Mouse (Mus musculus): Measurements from ENCODE around the gene Plrg1. TPM values are rescaled to one million over a fixed set of nuclear protein-coding genes. Genes with fewer than 3 reads are reported as not detected.

Gene Plrg1
- polyA plus RNA-seq, 1 experiment from 2014 or later = 108 TPM

DNA sequence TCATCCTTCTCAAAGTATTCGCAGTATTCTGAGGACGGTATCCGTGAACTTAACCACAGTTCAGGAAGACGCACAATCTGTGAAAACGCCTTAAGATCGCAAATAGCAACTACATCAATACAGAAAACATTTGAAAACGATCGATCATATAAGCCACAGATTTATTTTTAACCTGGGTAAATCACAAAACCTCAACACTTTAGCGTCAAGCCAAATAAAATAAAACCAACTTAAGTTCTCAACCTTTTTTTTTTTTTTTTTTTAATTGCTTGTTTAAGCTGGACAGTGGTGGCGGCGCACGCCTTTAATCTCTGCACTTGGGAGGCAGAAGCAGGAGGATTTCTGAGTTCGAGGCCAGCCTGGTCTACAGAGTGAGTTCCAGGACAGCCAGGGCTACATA lies 563 bp upstream of the Plrg1 start:
- no peak overlapping the region for H3K27ac ChIP-seq
- H3K36me3 ChIP-seq = peaks cover 26% of the 10 kb centered on the region
- ATAC-seq (ENCODE audit: low FRiP score) = no peak
- H3K27me3 ChIP-seq = no peaks in the 10 kb centered on the region
- no peaks in the 10 kb centered on the region for H3K9me3 ChIP-seq
- peak overlapping the region; percentile 81 for H3K4me3 ChIP-seq
- WGBS = 37% methylated on average over 13 of the region's 13 CpGs
- peaks cover 14% of the 10 kb centered on the region for H3K4me1 ChIP-seq (replicated peaks)
- no peak overlapping the region for H3K9ac ChIP-seq
- peak overlapping the region; percentile 45 for H3K4me2 ChIP-seq

DNA sequence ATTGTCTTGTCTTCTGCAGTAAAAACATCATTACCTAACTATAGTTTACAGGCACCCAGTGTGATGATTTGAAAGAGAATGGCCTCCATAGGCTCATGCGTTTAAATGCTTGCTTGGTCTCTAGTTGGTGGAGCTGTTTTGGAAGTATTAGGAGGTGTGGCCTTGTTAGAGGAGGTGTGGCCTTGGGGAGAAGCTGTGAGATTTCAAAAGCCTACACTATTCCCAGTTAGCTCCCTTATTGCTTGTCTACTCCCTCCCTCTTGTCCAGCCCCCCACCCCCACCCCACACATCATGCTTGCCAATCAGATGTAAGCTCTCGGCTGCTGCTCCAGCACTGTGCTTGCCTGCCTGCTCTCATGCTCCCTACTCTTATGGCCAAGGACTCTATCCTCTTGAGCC lies 1.7 kb downstream of the Plrg1 start:
- Histone ChIP-seq H3K4me3 (peak overlapping the region; percentile 81; the same call in 1 of the 2 replicates), H3K27me3 (no peaks in the 10 kb centered on the region), H3K27ac (no peak overlapping the region), H3K36me3 (peaks cover 48% of the 10 kb centered on the region), H3K9ac (no peak overlapping the region), H3K4me2 (0 out of 2 replicates have a peak overlapping the region, but pooled peaks have one; percentile 70), H3K9me3 (no peaks in the 10 kb centered on the region), H3K4me1 (replicated peaks) (peaks cover 14% of the 10 kb centered on the region)
- WGBS = 98% methylated on average over 2 of the region's 2 CpGs
- ATAC-seq (ENCODE audit: low FRiP score) = no peak

DNA sequence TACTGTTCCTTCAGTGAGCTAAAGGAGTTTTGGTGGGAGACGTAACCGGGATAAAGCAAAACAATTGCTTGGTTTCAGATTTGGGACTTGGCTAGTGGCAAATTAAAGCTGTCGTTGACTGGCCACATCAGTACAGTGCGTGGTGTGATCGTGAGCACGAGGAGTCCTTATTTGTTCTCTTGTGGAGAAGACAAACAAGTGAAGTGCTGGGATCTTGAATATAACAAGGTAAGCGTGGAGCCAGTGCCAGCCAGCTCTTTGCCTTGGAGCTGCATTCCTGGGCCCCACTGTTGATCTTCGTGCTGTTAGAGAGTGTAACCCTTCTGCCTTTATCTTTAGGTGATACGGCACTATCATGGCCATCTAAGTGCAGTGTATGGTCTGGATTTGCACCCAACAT lies 12.6 kb downstream of the Plrg1 start:
- no peak overlapping the region for H3K4me2 ChIP-seq
- no peak for ATAC-seq (ENCODE audit: low FRiP score)
- WGBS = 99% methylated on average over 9 of the region's 9 CpGs
- H3K36me3 ChIP-seq = peaks cover 83% of the 10 kb centered on the region
- H3K27ac ChIP-seq = no peak overlapping the region
- no peaks in the 10 kb centered on the region for H3K9me3 ChIP-seq
- no peaks in the 10 kb centered on the region for H3K4me1 ChIP-seq (replicated peaks)
- no peak overlapping the region for H3K4me3 ChIP-seq
- no peaks in the 10 kb centered on the region for H3K27me3 ChIP-seq
- no peak overlapping the region for H3K9ac ChIP-seq

DNA sequence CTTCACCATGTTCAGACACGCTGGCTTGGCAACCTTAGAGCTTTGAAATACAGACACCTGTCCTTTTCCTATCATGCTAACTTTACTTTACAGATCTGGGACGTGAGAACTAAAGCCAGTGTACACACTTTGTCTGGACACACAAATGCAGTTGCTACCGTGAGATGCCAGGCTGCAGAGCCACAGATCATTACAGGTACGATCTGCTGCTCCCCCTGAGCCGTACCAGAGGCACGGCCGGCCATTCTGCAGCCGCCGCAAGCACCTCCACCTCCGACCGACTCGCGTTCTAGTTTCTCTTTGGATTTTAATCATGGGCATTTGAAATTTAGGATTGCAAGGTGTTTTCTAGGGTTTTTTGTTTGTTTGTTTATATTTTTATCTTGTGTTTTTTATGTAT lies 13.5 kb downstream of the Plrg1 start:
- Histone ChIP-seq H3K36me3 (peaks cover 82% of the 10 kb centered on the region), H3K9ac (no peak overlapping the region), H3K27ac (no peak overlapping the region), H3K4me1 (replicated peaks) (no peaks in the 10 kb centered on the region), H3K4me2 (no peak overlapping the region), H3K27me3 (no peaks in the 10 kb centered on the region), H3K9me3 (no peaks in the 10 kb centered on the region), H3K4me3 (no peak overlapping the region)
- ATAC-seq (ENCODE audit: low FRiP score) = no peak
- WGBS = 94% methylated on average over 13 of the region's 13 CpGs

DNA sequence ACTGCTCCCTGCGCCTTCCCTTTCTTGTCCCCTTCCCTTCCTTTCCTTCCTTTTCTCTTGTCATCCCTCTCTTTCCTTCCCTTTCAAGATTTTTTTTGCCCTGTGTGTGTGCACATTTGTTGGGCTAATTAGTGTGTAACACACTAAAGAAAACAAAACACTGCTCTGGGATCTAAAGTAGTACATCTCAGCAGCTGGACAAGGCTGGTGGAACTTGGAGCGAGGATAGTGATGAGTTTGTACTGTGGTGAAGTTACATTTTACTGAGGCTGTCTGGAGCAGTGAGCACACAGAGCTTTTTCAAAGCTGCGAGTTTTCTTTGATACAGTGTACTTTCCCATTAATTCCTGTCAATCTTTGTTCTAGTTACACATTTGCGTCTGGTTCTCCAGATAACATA lies 14.9 kb downstream of the Plrg1 start:
- no peak for ATAC-seq (ENCODE audit: low FRiP score)
- Histone ChIP-seq H3K4me1 (replicated peaks) (no peaks in the 10 kb centered on the region), H3K4me2 (no peak overlapping the region), H3K27me3 (no peaks in the 10 kb centered on the region), H3K27ac (no peak overlapping the region), H3K4me3 (no peak overlapping the region), H3K9me3 (no peaks in the 10 kb centered on the region), H3K36me3 (peaks cover 90% of the 10 kb centered on the region), H3K9ac (no peak overlapping the region)
- 89% methylated on average over 4 of the region's 4 CpGs for WGBS

DNA sequence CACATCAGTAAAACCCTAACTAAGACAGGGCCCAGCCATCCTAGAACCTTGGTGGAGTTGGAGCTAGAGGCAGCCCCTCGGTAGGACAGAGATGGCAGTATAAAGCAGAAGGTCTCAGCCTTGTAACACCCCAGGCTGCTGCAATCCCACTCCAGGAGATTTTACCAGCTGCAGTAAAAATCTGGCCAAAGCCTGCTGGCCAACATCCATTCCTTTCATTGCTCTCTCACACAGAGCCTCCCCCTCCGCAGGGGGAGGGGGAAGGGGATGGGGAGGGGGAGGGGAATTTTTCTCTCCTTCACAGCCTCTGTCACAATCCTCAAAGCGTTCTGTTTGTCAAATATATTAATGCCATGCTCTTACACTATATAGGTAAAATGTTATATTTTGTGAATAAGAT lies 21.2 kb downstream of the Plrg1 start:
- Histone ChIP-seq H3K9ac (no peak overlapping the region), H3K4me1 (replicated peaks) (peaks cover 12% of the 10 kb centered on the region), H3K9me3 (no peaks in the 10 kb centered on the region), H3K27me3 (no peaks in the 10 kb centered on the region), H3K36me3 (peaks cover 32% of the 10 kb centered on the region), H3K4me2 (no peak overlapping the region), H3K27ac (no peak overlapping the region; the same call in 1 of the 2 replicates), H3K4me3 (no peak overlapping the region)
- WGBS = 22% methylated on average over 2 of the region's 3 CpGs
- ATAC-seq (ENCODE audit: low FRiP score) = peak; percentile 41; the same call in 1 of the 2 replicates

DNA sequence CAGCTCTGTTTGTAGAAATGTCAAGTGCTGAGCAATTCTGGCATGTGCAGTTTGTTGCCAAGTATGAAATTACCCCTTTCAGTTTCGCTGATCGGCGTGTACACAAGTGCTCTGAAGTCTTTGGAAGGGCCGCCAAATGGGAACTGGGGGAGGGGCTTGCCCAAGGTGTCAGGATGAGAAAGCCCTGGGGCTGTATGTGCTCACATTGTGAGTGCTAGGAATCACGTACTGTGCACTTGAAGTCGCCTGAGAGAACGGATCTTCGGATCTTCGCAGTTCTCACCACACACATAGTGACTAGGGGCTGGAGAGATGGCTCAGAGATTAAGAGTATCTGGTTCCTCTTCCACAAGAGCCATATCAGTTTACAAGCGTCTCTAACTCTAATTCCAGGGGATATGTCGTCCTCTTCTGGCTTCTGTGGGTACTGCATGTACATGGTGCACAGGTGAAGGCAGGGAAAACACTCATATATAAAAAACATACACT lies 25.3 kb downstream of the Plrg1 start:
- H3K4me1 ChIP-seq (replicated peaks) = peaks cover 12% of the 10 kb centered on the region
- H3K4me3 ChIP-seq = peak overlapping the region; percentile 20; the same call in 1 of the 2 replicates
- H3K9me3 ChIP-seq = no peaks in the 10 kb centered on the region
- no peak overlapping the region for H3K9ac ChIP-seq
- WGBS = 9% methylated on average over 11 of the region's 11 CpGs
- H3K4me2 ChIP-seq = peak overlapping the region; percentile 52
- ATAC-seq (ENCODE audit: low FRiP score) = peak; percentile 63
- no peaks in the 10 kb centered on the region for H3K27me3 ChIP-seq
- no peak overlapping the region for H3K27ac ChIP-seq
- H3K36me3 ChIP-seq = no peaks in the 10 kb centered on the region

DNA sequence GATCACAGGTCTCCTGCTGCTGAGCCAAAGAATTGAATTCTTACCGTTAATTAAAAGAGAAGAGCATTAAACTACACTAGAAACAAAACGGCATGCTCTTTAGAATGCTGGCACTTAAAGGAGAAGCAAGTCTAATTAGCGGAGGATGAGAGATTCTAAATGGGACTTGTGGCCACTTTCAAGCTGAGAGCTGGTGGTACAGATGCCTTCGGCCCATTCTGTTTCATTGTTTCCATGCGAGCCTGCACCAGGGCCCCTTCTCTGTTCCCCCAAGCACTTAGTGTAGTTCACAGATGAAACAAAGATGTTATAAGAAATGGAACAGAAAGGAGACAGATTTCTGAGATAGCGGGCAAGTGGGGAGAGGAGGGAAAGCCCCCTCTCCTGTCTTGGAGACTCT lies 42.3 kb downstream of the Plrg1 start:
- Histone ChIP-seq H3K27ac (peak overlapping the region; percentile 26; the same call in 1 of the 2 replicates), H3K4me1 (replicated peaks) (peaks cover 34% of the 10 kb centered on the region), H3K9me3 (no peaks in the 10 kb centered on the region), H3K4me2 (peak overlapping the region; percentile 54; the same call in 1 of the 2 replicates), H3K27me3 (no peaks in the 10 kb centered on the region), H3K4me3 (no peak overlapping the region), H3K36me3 (no peaks in the 10 kb centered on the region), H3K9ac (no peak overlapping the region)
- no peak for ATAC-seq (ENCODE audit: low FRiP score)
- WGBS = 21% methylated on average over 6 of the region's 6 CpGs

DNA sequence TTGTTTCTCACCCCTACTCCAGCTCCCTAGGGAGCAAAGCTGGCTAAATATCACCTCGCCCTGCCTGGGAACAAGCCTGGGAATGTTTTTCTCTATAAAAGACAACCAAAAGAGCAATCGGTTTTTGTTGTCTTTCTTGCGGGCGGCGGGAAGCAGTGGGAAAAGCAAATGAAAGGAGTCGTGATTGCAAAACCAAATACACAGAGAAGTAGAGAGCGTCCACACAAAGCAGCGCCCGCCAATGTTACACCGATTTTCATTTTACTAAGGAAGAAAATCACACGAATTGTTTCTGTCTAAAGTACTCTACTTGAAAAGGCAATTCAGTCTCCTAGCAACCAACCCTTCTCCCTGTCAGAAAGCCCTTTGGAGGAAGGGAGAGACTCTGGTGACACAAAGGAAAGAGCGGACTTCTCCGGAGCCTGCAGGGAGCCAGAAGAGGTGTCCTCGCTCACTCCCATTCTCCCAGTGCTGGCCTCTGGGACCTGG lies 43.3 kb downstream of the Plrg1 start:
- peak; percentile 87 for ATAC-seq (ENCODE audit: low FRiP score)
- WGBS = under 1% methylated on average over 14 of the region's 14 CpGs
- Histone ChIP-seq H3K9me3 (no peaks in the 10 kb centered on the region), H3K27ac (peak overlapping the region; percentile 79), H3K4me3 (peak overlapping the region; percentile 26), H3K9ac (peak overlapping the region; percentile 51), H3K36me3 (no peaks in the 10 kb centered on the region), H3K4me1 (replicated peaks) (peaks cover 34% of the 10 kb centered on the region), H3K27me3 (no peaks in the 10 kb centered on the region), H3K4me2 (peak overlapping the region; percentile 54)

DNA sequence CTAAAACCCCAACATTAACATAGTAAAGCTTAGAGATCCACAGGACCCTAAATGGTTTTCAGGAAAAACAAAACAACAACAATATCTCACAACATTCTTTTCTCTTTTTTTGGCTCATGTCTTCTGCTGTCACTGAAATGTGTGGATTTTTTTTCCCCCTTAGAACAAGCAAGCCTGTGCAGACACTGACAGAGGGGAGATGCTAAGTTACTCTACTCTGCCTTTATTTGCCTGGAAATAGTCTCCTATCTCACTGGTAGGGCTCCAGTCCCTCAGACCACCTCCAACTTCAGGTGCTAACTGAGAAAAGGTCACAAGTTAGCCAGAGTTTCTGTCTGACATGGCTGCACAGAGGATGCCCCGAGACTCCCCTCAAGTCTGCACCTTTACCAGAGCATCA lies 43.8 kb downstream of the Plrg1 start:
- H3K27ac ChIP-seq = peak overlapping the region; percentile 79
- H3K36me3 ChIP-seq = no peaks in the 10 kb centered on the region
- peak overlapping the region; percentile 54 for H3K4me2 ChIP-seq
- H3K4me3 ChIP-seq = peak overlapping the region; percentile 26; the same call in 1 of the 2 replicates
- no peaks in the 10 kb centered on the region for H3K27me3 ChIP-seq
- WGBS = 61% methylated on average over 1 of the region's 1 CpGs
- H3K9me3 ChIP-seq = no peaks in the 10 kb centered on the region
- peak overlapping the region; percentile 51 for H3K9ac ChIP-seq
- peak; percentile 22; the same call in 1 of the 2 replicates for ATAC-seq (ENCODE audit: low FRiP score)
- peaks cover 34% of the 10 kb centered on the region for H3K4me1 ChIP-seq (replicated peaks)

DNA sequence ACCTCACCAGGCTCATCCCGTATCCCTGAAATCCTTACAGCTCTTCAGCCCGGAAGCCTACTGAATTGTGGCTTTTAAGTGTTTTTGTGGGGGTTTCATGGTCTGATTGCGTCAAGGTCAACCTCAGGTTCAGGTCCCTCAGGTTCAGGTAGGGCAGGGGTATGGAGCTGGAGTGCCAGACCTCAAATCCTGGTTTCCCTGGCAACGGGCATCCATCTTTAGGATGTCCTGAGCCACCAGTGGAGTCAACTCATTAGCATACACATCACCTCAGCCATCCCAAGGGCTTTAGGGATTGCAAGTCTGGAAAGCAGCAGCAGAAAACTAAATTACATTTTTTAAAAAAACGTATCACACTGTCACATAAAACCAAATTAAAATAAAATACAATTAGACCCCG lies 44.3 kb downstream of the Plrg1 start:
- peak; percentile 60 for ATAC-seq (ENCODE audit: low FRiP score)
- H3K4me2 ChIP-seq = no peak overlapping the region

DNA sequence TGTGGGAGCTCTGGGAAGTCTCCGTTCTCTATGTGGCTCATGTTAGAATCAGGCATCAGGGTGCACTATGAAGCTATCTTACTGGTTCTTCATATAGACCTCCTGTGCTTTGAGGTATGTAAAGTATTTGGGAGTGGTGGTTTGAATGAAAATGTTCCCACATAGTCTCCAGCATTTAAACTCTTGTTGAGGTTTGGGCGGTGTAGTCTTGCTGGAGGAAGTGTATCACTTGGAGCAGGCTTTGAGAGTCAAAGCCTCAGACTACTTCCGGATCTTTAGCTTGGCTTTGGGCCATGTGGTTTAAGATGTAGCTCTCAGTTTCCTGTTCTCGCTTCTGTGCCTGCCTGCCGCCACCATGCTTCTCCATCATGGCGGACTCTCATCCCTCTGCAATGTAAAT lies 47.0 kb downstream of the Plrg1 start:
- Histone ChIP-seq H3K27ac (no peak overlapping the region), H3K4me3 (no peak overlapping the region), H3K36me3 (no peaks in the 10 kb centered on the region), H3K4me1 (replicated peaks) (peaks cover 29% of the 10 kb centered on the region), H3K9ac (no peak overlapping the region), H3K9me3 (no peaks in the 10 kb centered on the region), H3K27me3 (no peaks in the 10 kb centered on the region), H3K4me2 (no peak overlapping the region)
- 94% methylated on average over 6 of the region's 6 CpGs for WGBS
- no peak for ATAC-seq (ENCODE audit: low FRiP score)

More for the DNA sequence above, 44.3 kb downstream of the Plrg1 start:
- Histone ChIP-seq H3K4me1 (replicated peaks) (peaks cover 34% of the 10 kb centered on the region), H3K27me3 (no peaks in the 10 kb centered on the region), H3K4me3 (no peak overlapping the region), H3K9me3 (no peaks in the 10 kb centered on the region), H3K36me3 (no peaks in the 10 kb centered on the region), H3K9ac (no peak overlapping the region), H3K27ac (peak overlapping the region; percentile 79; the same call in 1 of the 2 replicates)
- 33% methylated on average over 6 of the region's 6 CpGs for WGBS

DNA sequence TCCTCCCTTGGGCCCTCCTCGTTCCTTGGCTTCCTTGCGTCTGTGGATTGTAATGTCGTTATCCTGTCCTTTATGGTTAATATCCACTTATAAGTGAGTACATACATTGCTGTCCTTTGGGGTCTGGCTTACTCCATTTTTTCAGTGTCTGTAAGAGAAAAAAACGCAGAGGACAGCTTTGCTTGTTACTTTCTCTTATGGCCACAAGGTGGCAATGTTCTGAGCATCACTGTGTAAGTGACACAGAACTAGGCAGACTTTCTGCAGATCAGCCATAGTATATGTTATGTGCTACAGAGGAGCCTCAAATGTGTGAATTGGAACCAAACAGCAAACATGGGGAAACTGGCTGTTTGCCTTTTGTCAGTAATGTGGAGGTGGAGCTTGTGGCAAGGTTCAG lies 54.8 kb downstream of the Plrg1 start:
- no peaks in the 10 kb centered on the region for H3K36me3 ChIP-seq
- peaks cover 29% of the 10 kb centered on the region for H3K4me1 ChIP-seq (replicated peaks)
- no peak overlapping the region for H3K4me2 ChIP-seq
- 37% methylated on average over 4 of the region's 4 CpGs for WGBS
- no peak overlapping the region for H3K9ac ChIP-seq
- H3K4me3 ChIP-seq = no peak overlapping the region
- no peak overlapping the region for H3K27ac ChIP-seq
- no peaks in the 10 kb centered on the region for H3K27me3 ChIP-seq
- peak; percentile 65 for ATAC-seq (ENCODE audit: low FRiP score)
- H3K9me3 ChIP-seq = no peaks in the 10 kb centered on the region

All from hindbrain, embryonic 13.5 days (tissue).